Mouse (Mus musculus): Measurements from ENCODE around the gene Ubald2. TPM values are rescaled to one million over a fixed set of nuclear protein-coding genes. Genes with fewer than 3 reads are reported as not detected.
"Not testable (repeated sequence)": the region's sequence is repeated elsewhere in the genome, so short reads cannot be mapped to it uniquely, and the experiment has no call there.

The Ubald2 gene
- polyA plus RNA-seq, 1 experiment from 2014 or later = 95.5 TPM

GRCm38 (mm10) chr11:116463833-116464232 lies 29.9 kb downstream of the Ubald2 start:
- ATAC-seq (peak; percentile 62), DNase-seq (ENCODE audit: low spot score) (peak; percentile 83)
- Histone ChIP-seq H3K9me3 (replicated peaks; ENCODE audit: control insufficient read depth, low read length) (no peaks in the 10 kb centered on the region), H3K27me3 (replicated peaks; ENCODE audit: control insufficient read depth, insufficient read depth, low read length) (no peaks in the 10 kb centered on the region), H3K4me2 (ENCODE audit: low read length) (no peak overlapping the region), H3K4me1 (ENCODE audit: control insufficient read depth, insufficient read depth, low read length) (no peaks in the 10 kb centered on the region), H3K9ac (ENCODE audit: low read length) (no peak overlapping the region), H3K27ac (ENCODE audit: low read depth, low read length) (no peak overlapping the region), H3K36me3 (ENCODE audit: control insufficient read depth, insufficient read depth, low read length) (no peaks in the 10 kb centered on the region), H3K4me3 (ENCODE audit: low read depth, low read length) (no peak overlapping the region)
- WGBS = 8% methylated on average over 2 of the region's 2 CpGs

- no peak within 1 kb of the TSS for H3K4me3 ChIP-seq (ENCODE audit: low read depth, low read length)
- 71% methylated on average over 20 of the region's 20 CpGs for WGBS
- no peak for DNase-seq (ENCODE audit: low spot score)
- no peak within 1 kb of the TSS for H3K4me2 ChIP-seq (ENCODE audit: low read length)
- no peaks in the 10 kb centered on the region for H3K27me3 ChIP-seq (replicated peaks; ENCODE audit: control insufficient read depth, insufficient read depth, low read length)
- no peak for ATAC-seq
- no peak within 1 kb of the TSS for H3K9ac ChIP-seq (ENCODE audit: low read length)
- H3K27ac ChIP-seq (ENCODE audit: low read depth, low read length) = no peak within 1 kb of the TSS
- H3K9me3 ChIP-seq (replicated peaks; ENCODE audit: control insufficient read depth, low read length) = no peaks in the 10 kb centered on the region
- no peaks in the 10 kb centered on the region for H3K4me1 ChIP-seq (ENCODE audit: control insufficient read depth, insufficient read depth, low read length)
- peaks cover 17% of the 10 kb centered on the region for H3K36me3 ChIP-seq (ENCODE audit: control insufficient read depth, insufficient read depth, low read length)
These were observed 32.2 kb downstream of the Ubald2 start, which contains the start of gene Qrich2 for GRCm38 (mm10) chr11:116466141-116466540. Qrich2 (minus strand) TSS chr11:116466241.

- H3K27ac ChIP-seq (ENCODE audit: low read depth, low read length); DNase-seq (ENCODE audit: low spot score); H3K9ac ChIP-seq (ENCODE audit: low read length); H3K9me3 ChIP-seq (replicated peaks; ENCODE audit: control insufficient read depth, low read length); ATAC-seq; H3K4me2 ChIP-seq (ENCODE audit: low read length); H3K4me3 ChIP-seq (ENCODE audit: low read depth, low read length); H3K27me3 ChIP-seq (replicated peaks; ENCODE audit: control insufficient read depth, insufficient read depth, low read length); H3K4me1 ChIP-seq (ENCODE audit: control insufficient read depth, insufficient read depth, low read length): not testable (repeated sequence)
- 82% methylated on average over 3 of the region's 3 CpGs for WGBS
- H3K36me3 ChIP-seq (ENCODE audit: control insufficient read depth, insufficient read depth, low read length) = peaks cover 39% of the 10 kb centered on the region
These were observed 34.4 kb downstream of the Ubald2 start for GRCm38 (mm10) chr11:116468338-116468737.

- no peak overlapping the region for H3K4me3 ChIP-seq (ENCODE audit: low read depth, low read length)
- no peaks in the 10 kb centered on the region for H3K4me1 ChIP-seq (ENCODE audit: control insufficient read depth, insufficient read depth, low read length)
- H3K9me3 ChIP-seq (replicated peaks; ENCODE audit: control insufficient read depth, low read length) = no peaks in the 10 kb centered on the region
- WGBS = 67% methylated on average over 3 of the region's 3 CpGs
- no peaks in the 10 kb centered on the region for H3K27me3 ChIP-seq (replicated peaks; ENCODE audit: control insufficient read depth, insufficient read depth, low read length)
- peaks cover 55% of the 10 kb centered on the region for H3K36me3 ChIP-seq (ENCODE audit: control insufficient read depth, insufficient read depth, low read length)
- no peak overlapping the region for H3K9ac ChIP-seq (ENCODE audit: low read length)
- no peak overlapping the region for H3K27ac ChIP-seq (ENCODE audit: low read depth, low read length)
- DNase-seq (ENCODE audit: low spot score) = no peak
- no peak overlapping the region for H3K4me2 ChIP-seq (ENCODE audit: low read length)
- ATAC-seq = no peak
These were observed 36.4 kb downstream of the Ubald2 start for GRCm38 (mm10) chr11:116470249-116470648.

- WGBS = 90% methylated on average over 4 of the region's 4 CpGs
- H3K36me3 ChIP-seq (ENCODE audit: control insufficient read depth, insufficient read depth, low read length) = peaks cover 61% of the 10 kb centered on the region
- no peak overlapping the region for H3K9ac ChIP-seq (ENCODE audit: low read length)
- H3K4me1 ChIP-seq (ENCODE audit: control insufficient read depth, insufficient read depth, low read length) = no peaks in the 10 kb centered on the region
- ATAC-seq (no peak), DNase-seq (ENCODE audit: low spot score) (no peak)
- H3K4me3 ChIP-seq (ENCODE audit: low read depth, low read length) = no peak overlapping the region
- no peaks in the 10 kb centered on the region for H3K27me3 ChIP-seq (replicated peaks; ENCODE audit: control insufficient read depth, insufficient read depth, low read length)
- no peaks in the 10 kb centered on the region for H3K9me3 ChIP-seq (replicated peaks; ENCODE audit: control insufficient read depth, low read length)
- H3K4me2 ChIP-seq (ENCODE audit: low read length) = no peak overlapping the region
- H3K27ac ChIP-seq (ENCODE audit: low read depth, low read length) = no peak overlapping the region
These were observed 37.0 kb downstream of the Ubald2 start for GRCm38 (mm10) chr11:116470896-116471295.

GRCm38 (mm10) chr11:116472275-116472674 lies 38.4 kb downstream of the Ubald2 start:
- DNase-seq (ENCODE audit: low spot score) (no peak), ATAC-seq (no peak)
- Histone ChIP-seq H3K36me3 (ENCODE audit: control insufficient read depth, insufficient read depth, low read length) (peaks cover 75% of the 10 kb centered on the region), H3K27ac (ENCODE audit: low read depth, low read length) (no peak overlapping the region), H3K27me3 (replicated peaks; ENCODE audit: control insufficient read depth, insufficient read depth, low read length) (no peaks in the 10 kb centered on the region), H3K4me3 (ENCODE audit: low read depth, low read length) (no peak overlapping the region), H3K9me3 (replicated peaks; ENCODE audit: control insufficient read depth, low read length) (no peaks in the 10 kb centered on the region), H3K9ac (ENCODE audit: low read length) (no peak overlapping the region), H3K4me2 (ENCODE audit: low read length) (no peak overlapping the region), H3K4me1 (ENCODE audit: control insufficient read depth, insufficient read depth, low read length) (no peaks in the 10 kb centered on the region)
- WGBS = 81% methylated on average over 4 of the region's 4 CpGs

- H3K4me3 ChIP-seq (ENCODE audit: low read depth, low read length) = no peak overlapping the region
- DNase-seq (ENCODE audit: low spot score) (peak; percentile 37), ATAC-seq (no peak)
- H3K9me3 ChIP-seq (replicated peaks; ENCODE audit: control insufficient read depth, low read length) = no peaks in the 10 kb centered on the region
- H3K36me3 ChIP-seq (ENCODE audit: control insufficient read depth, insufficient read depth, low read length) = peaks cover 96% of the 10 kb centered on the region
- WGBS = 76% methylated on average over 10 of the region's 10 CpGs
- H3K9ac ChIP-seq (ENCODE audit: low read length) = no peak overlapping the region
- no peaks in the 10 kb centered on the region for H3K27me3 ChIP-seq (replicated peaks; ENCODE audit: control insufficient read depth, insufficient read depth, low read length)
- no peak overlapping the region for H3K27ac ChIP-seq (ENCODE audit: low read depth, low read length)
- H3K4me2 ChIP-seq (ENCODE audit: low read length) = no peak overlapping the region
- H3K4me1 ChIP-seq (ENCODE audit: control insufficient read depth, insufficient read depth, low read length) = no peaks in the 10 kb centered on the region
These were observed 42.1 kb downstream of the Ubald2 start for GRCm38 (mm10) chr11:116476041-116476440.

GRCm38 (mm10) chr11:116476696-116477095 lies 42.8 kb downstream of the Ubald2 start:
- no peak overlapping the region; the same call in 1 of the 2 replicates for H3K27ac ChIP-seq (ENCODE audit: low read depth, low read length)
- no peak overlapping the region for H3K4me3 ChIP-seq (ENCODE audit: low read depth, low read length)
- no peak overlapping the region for H3K4me2 ChIP-seq (ENCODE audit: low read length)
- H3K9me3 ChIP-seq (replicated peaks; ENCODE audit: control insufficient read depth, low read length) = no peaks in the 10 kb centered on the region
- DNase-seq (ENCODE audit: low spot score) (no peak), ATAC-seq (no peak)
- no peaks in the 10 kb centered on the region for H3K27me3 ChIP-seq (replicated peaks; ENCODE audit: control insufficient read depth, insufficient read depth, low read length)
- H3K4me1 ChIP-seq (ENCODE audit: control insufficient read depth, insufficient read depth, low read length) = no peaks in the 10 kb centered on the region
- WGBS = 90% methylated on average over 6 of the region's 6 CpGs
- peaks cover 96% of the 10 kb centered on the region for H3K36me3 ChIP-seq (ENCODE audit: control insufficient read depth, insufficient read depth, low read length)
- no peak overlapping the region for H3K9ac ChIP-seq (ENCODE audit: low read length)

- 88% methylated on average over 15 of the region's 15 CpGs for WGBS
- no peak for ATAC-seq
- Histone ChIP-seq H3K4me3 (ENCODE audit: low read depth, low read length) (no peak overlapping the region), H3K9me3 (replicated peaks; ENCODE audit: control insufficient read depth, low read length) (no peaks in the 10 kb centered on the region), H3K27me3 (replicated peaks; ENCODE audit: control insufficient read depth, insufficient read depth, low read length) (no peaks in the 10 kb centered on the region), H3K27ac (ENCODE audit: low read depth, low read length) (no peak overlapping the region), H3K9ac (ENCODE audit: low read length) (no peak overlapping the region), H3K36me3 (ENCODE audit: control insufficient read depth, insufficient read depth, low read length) (peaks cover 96% of the 10 kb centered on the region), H3K4me1 (ENCODE audit: control insufficient read depth, insufficient read depth, low read length) (no peaks in the 10 kb centered on the region), H3K4me2 (ENCODE audit: low read length) (no peak overlapping the region)
- no peak for DNase-seq (ENCODE audit: low spot score)
These were observed 43.4 kb downstream of the Ubald2 start for GRCm38 (mm10) chr11:116477160-116477759.
